Mouse (Mus musculus) CD4-positive, CD25-positive, alpha-beta regulatory T cell, adult 4 months (primary cell): ENCODE results near the gene Asb1. TPM values are rescaled to one million over a fixed set of nuclear protein-coding genes. Genes with fewer than 3 reads are reported as not detected.

Experiments
- ATAC-seq: one replicate; pipeline ENCODE4 v1.8.0; 2017
- polyA plus RNA-seq, 2 experiments: library from polyadenylated mRNA; unstranded; fragments of 100-300 nt; shearing (Covaris generic); gene quantifications; one replicate each; pipeline ENCODE4 v1.2.1; 2017

Gene Asb1
- polyA plus RNA-seq, 2 experiments from 2014 or later = 2.6 to 3.6 TPM

- ATAC-seq = no peak
Observed at GRCm38 (mm10) chr1:91547567-91547966, 7.2 kb downstream of the Asb1 start.

GRCm38 (mm10) chr1:91549073-91549472, 8.7 kb downstream of the Asb1 start:
- no peak for ATAC-seq

GRCm38 (mm10) chr1:91557099-91557498, 16.8 kb downstream of the Asb1 start:
- ATAC-seq = no peak

GRCm38 (mm10) chr1:91561226-91561625, 20.9 kb downstream of the Asb1 start:
- ATAC-seq = no peak

GRCm38 (mm10) chr1:91562977-91563590, 22.7 kb downstream of the Asb1 start:
- ATAC-seq = no peak

GRCm38 (mm10) chr1:91564004-91564403, 23.7 kb downstream of the Asb1 start:
- ATAC-seq = no peak

GRCm38 (mm10) chr1:91564598-91564997, 24.3 kb downstream of the Asb1 start:
- ATAC-seq = no peak

- no peak for ATAC-seq
Observed at GRCm38 (mm10) chr1:91567269-91567668, 26.9 kb downstream of the Asb1 start.

- ATAC-seq = no peak
Observed at GRCm38 (mm10) chr1:91572458-91572857, 32.1 kb downstream of the Asb1 start.

GRCm38 (mm10) chr1:91574208-91574607, 33.9 kb downstream of the Asb1 start:
- no peak for ATAC-seq

- ATAC-seq = no peak
Observed at GRCm38 (mm10) chr1:91577883-91578517, 37.7 kb downstream of the Asb1 start.

GRCm38 (mm10) chr1:91580503-91580902, 40.2 kb downstream of the Asb1 start:
- ATAC-seq = no peak

GRCm38 (mm10) chr1:91581206-91581605, 40.9 kb downstream of the Asb1 start:
- ATAC-seq = no peak

GRCm38 (mm10) chr1:91584969-91585835, 44.9 kb downstream of the Asb1 start:
- ATAC-seq = no peak

GRCm38 (mm10) chr1:91589738-91590137, 49.4 kb downstream of the Asb1 start:
- ATAC-seq = no peak

GRCm38 (mm10) chr1:91595521-91596020, 55.2 kb downstream of the Asb1 start:
- ATAC-seq = no peak

- no peak for ATAC-seq
Observed at GRCm38 (mm10) chr1:91597611-91598010, 57.3 kb downstream of the Asb1 start.

GRCm38 (mm10) chr1:91600671-91601361, 60.5 kb downstream of the Asb1 start:
- ATAC-seq = no peak

GRCm38 (mm10) chr1:91601362-91602096, 61.2 kb downstream of the Asb1 start:
- no peak for ATAC-seq

GRCm38 (mm10) chr1:91605632-91606031, 65.3 kb downstream of the Asb1 start:
- ATAC-seq = no peak

GRCm38 (mm10) chr1:91606701-91607100, 66.4 kb downstream of the Asb1 start:
- no peak for ATAC-seq

- ATAC-seq = no peak
Observed at GRCm38 (mm10) chr1:91607141-91607540, 66.8 kb downstream of the Asb1 start.
